Comparison of ENCODE assay signal across 9 mouse cellular contexts in the genomic region with DNA sequence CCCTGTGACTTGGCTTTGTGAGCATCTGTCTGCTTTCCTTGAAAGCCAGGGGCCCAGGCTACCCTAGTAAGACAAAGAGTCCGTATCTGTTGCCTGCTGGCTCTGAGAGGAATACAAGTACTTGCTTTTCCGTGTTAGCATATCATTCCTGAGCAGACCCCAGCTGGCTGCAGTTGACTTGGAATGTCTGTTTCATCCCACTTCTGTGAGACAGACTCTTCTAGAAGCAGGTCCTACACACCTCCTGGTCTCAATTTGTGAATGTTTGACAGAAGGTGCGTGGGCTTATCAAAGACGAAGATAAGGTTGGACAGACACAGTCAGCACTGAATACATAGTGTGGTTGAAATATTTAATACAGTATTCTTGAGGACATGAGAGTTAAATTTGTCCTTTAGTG. TPM values are rescaled to one million over a fixed set of nuclear protein-coding genes. Genes with fewer than 3 reads are reported as not detected.
DNase-seq lines count a peak whose midpoint lies in the region; ATAC-seq lines count a peak whose summit lies in the region.
"Had no signal": no experiment of that assay in that cellular context is flagged by ENCODE, and none has a peak within 500 bp of the region (broad histone marks: within the 10 kb centered on the region; RNA-seq: fewer than 3 reads in every experiment).

No protein-coding gene starts in this region.

- peaks cover 93% of the 10 kb centered on the region for H3K79me2 ChIP-seq in macrophage (ENCODE audit: inconsistent target)

- H3K4me3 ChIP-seq in heart, embryonic 12.5 days: no peak overlapping the region
- no peak overlapping the region for H3K4me3 ChIP-seq in liver, embryonic 11.5 days (ENCODE audit: low read depth, low read length)
- H3K4me3 ChIP-seq in macrophage (ENCODE audit: inconsistent target): no peak overlapping the region
- H3K4me3 ChIP-seq: lung, embryonic 15.5 days had no signal

- no peaks in the 10 kb centered on the region for H3K27me3 ChIP-seq in heart, embryonic 12.5 days (replicated peaks)
- no peaks in the 10 kb centered on the region for H3K27me3 ChIP-seq in liver, embryonic 11.5 days (replicated peaks; ENCODE audit: control insufficient read depth, insufficient read depth, low read length)
- H3K27me3 ChIP-seq: lung, embryonic 15.5 days had no signal

- H3K27ac ChIP-seq in heart, embryonic 12.5 days (ENCODE audit: poor library complexity, severe bottlenecking): peak overlapping the region; percentile 46; the same call in 1 of the 2 replicates
- peak overlapping the region; percentile 62; the same call in 1 of the 2 replicates for H3K27ac ChIP-seq in liver, embryonic 11.5 days (ENCODE audit: low read depth, low read length)
- H3K27ac ChIP-seq in macrophage: peak overlapping the region; percentile 97

- intact Hi-C loops in heart, postnatal 36 days (cut with DNase I): loop anchor here (2.0 kb wide), 1 partner anchor 24 kb away; no protein-coding TSS in a partner anchor

- DNase-seq in heart, postnatal 36 days: no peak
- no peak for DNase-seq in liver, embryonic 11.5 days (ENCODE audit: low spot score)
- no peak for DNase-seq in liver
- peak; percentile 22 for DNase-seq in c-Kit-positive CD71-positive TER-119-positive erythroid progenitor cells, embryonic 14.5 days (ENCODE audit: low spot score)
- DNase-seq in gastrocnemius, postnatal 10 days: no peak

- H3K9ac ChIP-seq in heart, embryonic 12.5 days: no peak overlapping the region
- no peak overlapping the region for H3K9ac ChIP-seq in liver, embryonic 11.5 days (ENCODE audit: low read depth, low read length)
- H3K9ac ChIP-seq: lung, embryonic 15.5 days had no signal

- H3K4me1 ChIP-seq in heart, embryonic 12.5 days (replicated peaks): peaks cover 29% of the 10 kb centered on the region
- H3K4me1 ChIP-seq in liver, embryonic 11.5 days (replicated peaks; ENCODE audit: control insufficient read depth, insufficient read depth, low read length): peaks cover 46% of the 10 kb centered on the region

- WGBS in heart, embryonic 12.5 days: 30% methylated on average over 4 of the region's 4 CpGs
- WGBS in liver, embryonic 11.5 days: 37% methylated on average over 4 of the region's 4 CpGs
- WGBS in macrophage (ENCODE audit: missing documents): 55% methylated on average over 4 of the region's 4 CpGs

- no peak for ATAC-seq in heart, embryonic 12.5 days (ENCODE audit: insufficient number of reproducible peaks, low FRiP score)
- ATAC-seq in liver, embryonic 11.5 days (replicated peaks; ENCODE audit: low FRiP score): 0 out of 2 replicates have a peak, but pooled peaks have one; percentile 2
- no peak for ATAC-seq in activated CD4-positive, CD25-positive, alpha-beta regulatory T cell, adult 4 months

- 0 out of 2 replicates have a peak, but pooled peaks cover 4% of the 10 kb centered on the region for H3K9me3 ChIP-seq in heart, embryonic 12.5 days (replicated peaks)
- no peaks in the 10 kb centered on the region for H3K9me3 ChIP-seq in liver, embryonic 11.5 days (ENCODE audit: control insufficient read depth, low read length)
- H3K9me3 ChIP-seq: lung, embryonic 15.5 days had no signal

- peaks cover 32% of the 10 kb centered on the region for H3K36me3 ChIP-seq in heart, embryonic 12.5 days
- peaks cover 11% of the 10 kb centered on the region for H3K36me3 ChIP-seq in liver, embryonic 11.5 days (ENCODE audit: control insufficient read depth, insufficient read depth, low read length)
- H3K36me3 ChIP-seq in macrophage (ENCODE audit: inconsistent target): peaks cover 22% of the 10 kb centered on the region

- H3K4me2 ChIP-seq in heart, embryonic 12.5 days: no peak overlapping the region
- peak overlapping the region; percentile 32; the same call in 1 of the 2 replicates for H3K4me2 ChIP-seq in liver, embryonic 11.5 days

RNA-seq across cellular contexts. Expression of gene Tmem120a, which starts 31.4 kb away (rescaled TPM):
- 34.5 and 35.8 TPM in 2 replicates for polyA plus RNA-seq in heart, embryonic 12.5 days (2016; fragmentation: Nextera tagmentation; extraction: Ambion mirVana)
- 10 to 100 TPM; 12.9 to 18.3 TPM for total RNA-seq in heart, postnatal 36 days (2021)
- 23.2 and 23.7 TPM in 2 replicates for polyA plus RNA-seq in liver, embryonic 11.5 days (2014; fragmentation: Nextera tagmentation; extraction: Ambion mirVana)
- 10 to 100 TPM in 21 of 26 experiments, 1 to 10 TPM in 5; 4.8 to 32.9 (median 14.6) TPM for total RNA-seq in macrophage (2018; cell fraction: chromatin; rRNA removed)
- 10 to 100 TPM; 36.8 to 57.4 (median 46.8) TPM for total RNA-seq in macrophage (2018; cell fraction: cytosol; rRNA removed)
- total RNA-seq in macrophage (2018; cell fraction: nucleus; rRNA removed): 10 to 100 TPM in 24 of 26 experiments, 1 to 10 TPM in 2; 8.5 to 39.3 (median 19.6) TPM
- polyA plus RNA-seq in macrophage (2018): 34.9 to 76.8 TPM (median 42.6 TPM) in 3 replicates
- polyA plus RNA-seq in activated CD4-positive, CD25-positive, alpha-beta regulatory T cell, adult 4 months (2017; shearing (Covaris generic)): 10 to 100 TPM; 41.4 to 47.0 TPM
- total RNA-seq in gastrocnemius, postnatal 10 days (2021): 1 to 10 TPM; 6.1 to 7.5 TPM

RNA-seq across cellular contexts. Expression of gene Por, which starts 43.0 kb away (rescaled TPM):
- polyA plus RNA-seq in heart, embryonic 12.5 days (2016; fragmentation: Nextera tagmentation; extraction: Ambion mirVana): 50.6 and 54.0 TPM in 2 replicates
- total RNA-seq in heart, postnatal 36 days (2021): 10 to 100 TPM; 69.8 to 76.4 TPM
- polyA plus RNA-seq in liver, embryonic 11.5 days (2014; fragmentation: Nextera tagmentation; extraction: Ambion mirVana): 48.1 and 49.3 TPM in 2 replicates
- total RNA-seq in macrophage (2018; cell fraction: chromatin; rRNA removed): 100 to 1,000 TPM in 25 of 26 experiments, 10 to 100 TPM in 1; 41.6 to 535 (median 288) TPM
- total RNA-seq in macrophage (2018; cell fraction: cytosol; rRNA removed): 100 to 1,000 TPM; 293 to 583 (median 414) TPM
- 100 to 1,000 TPM; 124 to 641 (median 427) TPM for total RNA-seq in macrophage (2018; cell fraction: nucleus; rRNA removed)
- 256 to 2,039 TPM (median 562 TPM) in 3 replicates for polyA plus RNA-seq in macrophage (2018)
- polyA plus RNA-seq in activated CD4-positive, CD25-positive, alpha-beta regulatory T cell, adult 4 months (2017; shearing (Covaris generic)): 10 to 100 TPM; 15.7 to 21.9 TPM
- total RNA-seq in gastrocnemius, postnatal 10 days (2021): 10 to 100 TPM; 23.2 to 26.6 TPM

Comparison
In these comparisons a context has a peak if more than half of its experiments do, and no peak if none do; other contexts are left out.
1. H3K27ac ChIP-seq: peak in every context shown above with its lines; median percentile 97 in macrophage; 62 in liver, embryonic 11.5 days; 46 in heart, embryonic 12.5 days.